Mouse (Mus musculus): ENCODE measurements around the gene Yif1b. TPM values are rescaled to one million over a fixed set of nuclear protein-coding genes. Genes with fewer than 3 reads are reported as not detected.

Yif1b gene
- polyA plus RNA-seq, 1 experiment = 45.5 TPM

DNA sequence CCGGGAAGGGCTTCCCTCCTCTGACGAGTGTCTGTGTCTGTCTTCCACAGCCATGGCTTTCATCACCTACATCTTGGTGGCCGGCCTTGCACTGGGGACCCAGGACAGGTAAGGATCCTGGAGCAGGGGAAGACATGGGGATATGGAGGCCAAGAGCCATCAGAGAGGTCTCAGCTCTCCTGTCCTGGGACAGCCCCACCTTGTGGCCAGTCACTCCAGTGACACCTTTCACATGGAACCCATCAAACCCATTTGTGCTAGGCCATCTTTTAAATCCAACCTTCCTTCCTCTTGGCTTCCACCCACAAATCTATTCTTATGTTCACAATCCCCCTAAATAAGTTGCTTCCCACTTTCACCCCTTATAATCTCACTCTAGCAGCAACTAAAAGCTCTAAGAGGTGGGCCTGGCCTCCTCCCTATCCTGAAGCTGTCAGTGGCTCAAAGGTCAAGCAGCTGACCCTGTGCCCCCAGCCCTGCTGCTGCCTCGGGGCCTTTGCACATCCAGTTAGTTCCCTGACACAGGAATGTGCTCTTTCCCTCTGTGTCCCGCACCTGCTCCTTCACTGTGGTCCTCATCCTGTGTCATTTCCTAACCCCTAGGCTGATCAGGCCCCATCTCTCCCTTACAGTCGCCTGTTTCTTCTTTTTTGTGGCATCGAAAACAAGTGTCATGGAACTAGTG, 6.7 kb downstream of the Yif1b start:
- DNase-seq (ENCODE audit: low spot score) = no peak

DNA sequence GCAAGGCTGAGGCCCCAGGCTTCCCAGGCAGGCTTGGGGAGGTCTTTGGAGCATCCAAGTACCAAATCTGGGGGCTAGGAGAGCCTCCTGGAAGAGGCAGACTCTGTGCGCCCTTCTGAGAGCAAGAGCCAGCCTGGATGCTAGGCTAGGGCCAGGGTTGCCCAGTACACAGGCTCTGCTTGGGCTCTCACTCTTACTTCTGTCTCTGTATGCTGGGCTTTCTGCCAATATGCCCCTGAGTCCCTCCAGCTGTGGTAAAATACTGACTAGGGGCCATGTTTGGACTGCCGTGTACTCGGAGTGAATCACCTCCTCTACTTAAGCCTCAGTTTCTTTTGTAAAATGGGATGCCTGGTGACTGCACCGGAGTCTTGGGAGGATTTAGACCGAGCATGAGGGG, 7.9 kb downstream of the Yif1b start:
- DNase-seq (ENCODE audit: low spot score) = no peak

DNA sequence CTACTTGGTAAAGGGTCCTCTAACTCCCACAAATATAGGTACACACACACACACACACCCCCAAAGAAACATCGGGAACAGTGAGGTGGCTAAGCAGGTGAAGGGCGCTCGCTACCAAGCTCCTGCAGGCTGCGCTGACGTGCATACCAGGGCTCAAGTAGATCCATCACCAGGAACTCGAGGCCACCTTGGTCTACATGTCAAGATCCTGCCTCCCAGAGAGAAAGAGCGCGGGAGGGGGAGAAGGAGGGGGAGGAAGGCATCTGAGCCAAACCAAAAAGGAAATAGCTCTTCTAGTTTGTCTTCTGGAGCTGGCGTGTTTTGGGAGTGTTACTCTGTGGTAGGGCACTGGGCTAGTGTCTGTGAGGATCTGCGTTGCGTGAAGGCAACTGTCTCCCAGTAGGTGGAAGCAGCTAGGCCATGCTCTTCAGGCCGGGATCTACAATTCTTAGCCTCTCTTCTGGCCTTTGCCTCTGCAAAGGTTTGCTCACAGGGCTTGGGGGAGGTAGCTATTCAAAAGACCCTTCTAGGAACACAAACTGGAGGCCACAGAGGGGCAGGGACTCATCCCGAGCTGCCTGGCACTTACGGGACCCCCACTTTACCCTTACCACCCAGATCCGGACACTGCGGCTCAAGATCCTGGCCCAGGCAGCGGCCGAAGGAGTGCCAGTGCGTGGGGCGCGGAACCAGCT, 8.6 kb downstream of the Yif1b start:
- DNase-seq (ENCODE audit: low spot score) = no peak

DNA sequence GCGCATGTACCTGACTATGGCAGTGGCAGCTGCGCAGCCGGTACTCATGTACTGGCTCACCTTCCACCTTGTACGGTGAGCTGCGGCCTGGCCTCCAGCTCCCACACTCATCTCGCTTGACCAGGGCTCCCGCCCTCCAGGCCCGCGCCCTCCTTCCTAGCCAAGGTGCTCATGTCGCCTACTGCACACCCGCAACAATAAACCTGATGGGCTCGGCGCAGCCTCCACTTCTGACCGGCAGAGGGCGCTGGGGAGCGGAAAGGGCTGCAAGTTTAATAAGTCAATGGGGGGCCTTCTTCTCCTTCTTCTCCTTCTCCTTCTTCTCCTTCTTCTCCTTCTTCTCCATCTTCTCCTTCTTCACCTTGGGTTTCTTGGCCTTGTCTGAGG, 9.2 kb downstream of the Yif1b start:
- peak; percentile 88 for DNase-seq (ENCODE audit: low spot score)

DNA sequence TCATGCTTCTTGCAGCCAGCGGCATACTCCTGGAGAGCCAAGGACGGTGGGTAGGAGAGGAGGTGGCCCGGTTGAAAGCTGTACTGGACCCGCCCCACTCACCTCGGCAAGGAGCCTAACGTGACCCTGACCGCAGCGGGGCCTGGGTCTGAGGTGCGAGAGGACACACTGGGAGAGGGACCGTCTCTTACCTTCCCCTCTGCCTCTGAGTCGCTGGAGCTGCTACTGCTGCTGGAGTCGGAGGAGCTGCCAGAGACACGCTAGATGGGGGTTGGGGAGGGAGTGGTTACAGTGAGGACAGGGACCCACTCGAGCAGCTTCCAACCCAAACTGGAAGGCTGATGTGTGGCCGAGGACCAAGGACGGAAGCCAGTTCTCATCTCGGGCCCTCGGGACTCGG, 9.6 kb downstream of the Yif1b start:
- peak; percentile 51 for DNase-seq (ENCODE audit: low spot score)

DNA sequence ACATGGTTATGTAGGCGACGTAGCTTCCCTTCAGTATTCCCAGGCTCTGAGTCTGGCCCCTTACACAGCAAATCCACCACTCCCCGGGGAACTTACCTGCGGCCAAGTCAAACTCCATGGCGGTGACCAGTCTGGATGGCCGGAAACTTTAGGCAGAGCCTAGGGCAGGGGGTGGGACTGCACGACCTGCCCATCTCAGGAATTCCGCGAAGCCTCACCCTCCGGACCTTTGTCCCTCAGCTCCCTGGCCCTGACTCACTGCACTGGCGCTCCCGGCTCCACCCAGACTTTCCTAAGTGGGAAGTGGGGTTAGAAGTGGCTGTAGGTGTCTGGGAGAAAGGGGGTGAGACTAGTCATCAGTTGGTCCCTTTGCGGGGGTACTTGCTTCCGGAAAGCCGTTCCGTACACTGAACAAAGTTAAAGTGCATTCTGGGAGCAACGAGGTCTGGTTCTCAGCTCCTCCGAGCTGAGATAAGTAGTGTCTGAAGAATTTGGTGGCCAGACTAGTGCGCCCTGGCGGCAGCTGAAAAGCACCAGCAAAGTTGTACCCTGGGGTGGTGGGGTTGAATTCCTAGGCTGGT, 10.2 kb downstream of the Yif1b start, which contains the start of gene 2200002D01Rik:
TSS of gene 2200002D01Rik (minus strand) at position 206 of the 581 bp plus-strand sequence.
- DNase-seq (ENCODE audit: low spot score) = peak; percentile 69

GRCm38 (mm10) chr7:29251166-29251565, 13.0 kb downstream of the Yif1b start:
- DNase-seq (ENCODE audit: low spot score) = no peak

- no peak for DNase-seq (ENCODE audit: low spot score)
Measured at GRCm38 (mm10) chr7:29253842-29254241, 15.7 kb downstream of the Yif1b start.

GRCm38 (mm10) chr7:29255875-29256274, 17.7 kb downstream of the Yif1b start:
- no peak for DNase-seq (ENCODE audit: low spot score)

- DNase-seq (ENCODE audit: low spot score) = no peak
Measured at GRCm38 (mm10) chr7:29257368-29257767, 19.2 kb downstream of the Yif1b start.

DNA sequence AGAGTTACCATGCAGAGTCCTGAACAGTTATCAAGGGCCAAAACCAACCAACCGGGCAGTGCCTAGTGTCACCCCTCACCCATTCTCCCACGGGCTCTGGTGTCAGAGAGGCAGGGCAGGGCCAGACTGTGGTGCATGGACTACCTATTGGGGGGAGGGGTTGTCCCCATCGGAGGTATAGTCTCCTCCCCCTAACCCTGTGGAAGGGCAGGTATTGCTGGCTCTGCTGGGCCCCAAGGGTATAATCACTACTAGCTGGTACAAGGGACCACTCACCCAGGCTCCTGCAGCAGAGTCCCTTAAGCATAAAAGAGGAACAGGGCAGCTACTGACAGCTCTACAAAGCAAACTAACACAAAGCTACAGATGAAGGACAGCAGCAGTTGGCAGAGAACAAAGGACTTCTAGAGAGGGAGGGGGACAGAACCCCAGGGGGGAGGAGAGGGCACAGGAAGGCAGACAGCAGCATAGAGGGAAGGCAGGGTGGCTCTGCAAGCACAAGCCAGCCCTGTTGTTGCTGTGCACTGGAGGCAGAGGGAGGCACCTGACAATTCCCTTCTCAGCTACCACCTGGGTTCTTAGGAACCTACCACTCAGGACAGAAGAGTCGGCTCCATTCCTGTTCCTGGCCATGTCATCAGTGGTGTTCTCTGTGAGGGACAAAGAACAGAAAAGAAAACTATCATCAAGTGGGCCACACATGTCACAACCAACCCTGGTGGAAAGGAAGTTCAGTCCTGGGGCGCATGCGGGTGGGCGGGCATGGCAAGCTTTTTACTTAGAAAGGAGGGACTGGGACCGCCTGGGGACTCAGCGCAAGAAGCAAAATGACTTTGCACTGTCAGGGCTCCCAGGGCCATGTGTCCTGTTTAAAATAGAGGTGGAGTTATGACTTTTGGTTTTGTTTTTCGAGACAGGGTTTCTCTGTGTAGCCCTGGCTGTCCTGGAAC, 21.9 kb downstream of the Yif1b start:
- no peak for DNase-seq (ENCODE audit: low spot score)

DNA sequence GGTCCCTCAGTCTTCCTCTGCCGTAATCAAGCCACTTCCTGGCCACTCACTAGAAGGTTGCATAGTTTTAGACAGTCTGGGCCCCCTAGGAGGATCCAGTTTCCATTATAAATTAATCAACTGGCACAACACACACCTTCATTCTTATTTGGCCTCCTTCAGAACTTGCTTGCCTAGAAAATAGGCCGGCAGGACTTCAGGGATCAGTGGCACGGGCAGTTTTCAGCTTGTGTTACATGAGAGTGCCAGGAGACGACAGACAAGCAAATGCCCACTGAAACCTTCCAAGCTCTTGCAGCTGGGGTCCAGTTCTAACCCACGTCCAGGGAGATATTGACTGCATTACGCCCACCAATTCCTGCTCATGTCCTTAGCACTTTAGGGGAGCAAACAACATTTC, 24.0 kb downstream of the Yif1b start:
- no peak for DNase-seq (ENCODE audit: low spot score)

DNA sequence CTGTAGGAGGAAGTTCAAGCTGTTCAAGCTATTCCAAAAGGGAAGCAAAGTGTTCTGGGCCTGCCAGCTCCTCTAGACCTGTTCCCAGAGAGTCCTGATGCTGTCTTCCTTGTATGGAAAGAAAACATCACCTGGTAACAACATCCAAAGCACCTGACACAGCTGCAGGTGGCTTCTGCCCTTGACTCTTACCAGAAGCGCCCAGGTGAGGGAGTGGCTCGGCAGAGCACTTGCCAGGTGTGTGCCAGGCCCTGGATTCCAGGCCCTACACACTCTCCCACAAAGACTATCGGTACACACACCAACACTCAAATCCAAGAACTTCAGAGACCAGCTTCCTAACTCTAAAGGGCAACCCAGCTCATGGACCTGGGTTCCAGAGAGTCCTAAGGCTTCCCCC, 25.7 kb downstream of the Yif1b start:
- no peak for DNase-seq (ENCODE audit: low spot score)

- DNase-seq (ENCODE audit: low spot score) = no peak
Measured at GRCm38 (mm10) chr7:29265636-29266035, 27.5 kb downstream of the Yif1b start.

GRCm38 (mm10) chr7:29266931-29267330, 28.8 kb downstream of the Yif1b start:
- no peak for DNase-seq (ENCODE audit: low spot score)

GRCm38 (mm10) chr7:29270445-29270844, 32.3 kb downstream of the Yif1b start:
- no peak for DNase-seq (ENCODE audit: low spot score)

GRCm38 (mm10) chr7:29271687-29272465, 33.7 kb downstream of the Yif1b start:
- DNase-seq (ENCODE audit: low spot score) = no peak

DNA sequence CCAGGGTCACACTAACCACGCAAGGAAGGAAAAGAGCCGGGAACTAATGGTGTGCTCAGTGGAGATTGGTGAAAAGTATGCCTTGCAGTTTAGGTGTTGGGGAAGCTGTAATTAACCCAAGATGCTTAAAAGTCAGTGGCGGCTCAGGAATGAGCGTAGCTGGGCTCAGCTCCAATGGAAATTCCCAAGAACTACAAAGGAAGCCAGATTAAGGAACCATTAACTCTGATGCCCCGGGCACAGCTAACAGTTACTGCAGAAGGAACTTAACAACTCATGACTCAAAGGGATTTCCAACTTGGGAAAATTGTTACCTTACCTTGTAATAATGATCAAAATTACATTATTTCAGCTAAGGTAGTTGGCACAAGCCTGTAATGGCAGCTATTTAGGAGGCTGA, 38.6 kb downstream of the Yif1b start:
- no peak for DNase-seq (ENCODE audit: low spot score)

DNA sequence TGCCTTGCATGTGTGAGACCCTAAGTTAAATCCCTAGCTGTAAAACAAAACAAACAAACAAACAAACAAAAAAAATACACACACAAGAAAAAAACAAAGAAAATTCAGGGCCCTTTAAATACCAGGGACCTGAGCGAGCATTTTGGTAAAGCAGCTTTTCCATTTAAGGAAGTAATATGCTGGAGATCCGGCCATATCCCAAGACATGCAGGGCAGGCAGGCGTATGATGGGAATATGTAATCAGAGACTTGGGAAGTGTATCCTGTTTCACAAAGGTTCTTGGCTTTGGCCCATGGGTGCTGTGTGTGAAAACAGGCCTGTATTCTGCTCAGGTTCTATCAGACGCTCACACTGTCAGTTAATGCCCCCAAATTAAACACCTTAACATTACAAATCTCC, 39.4 kb downstream of the Yif1b start:
- no peak for DNase-seq (ENCODE audit: low spot score)

DNA sequence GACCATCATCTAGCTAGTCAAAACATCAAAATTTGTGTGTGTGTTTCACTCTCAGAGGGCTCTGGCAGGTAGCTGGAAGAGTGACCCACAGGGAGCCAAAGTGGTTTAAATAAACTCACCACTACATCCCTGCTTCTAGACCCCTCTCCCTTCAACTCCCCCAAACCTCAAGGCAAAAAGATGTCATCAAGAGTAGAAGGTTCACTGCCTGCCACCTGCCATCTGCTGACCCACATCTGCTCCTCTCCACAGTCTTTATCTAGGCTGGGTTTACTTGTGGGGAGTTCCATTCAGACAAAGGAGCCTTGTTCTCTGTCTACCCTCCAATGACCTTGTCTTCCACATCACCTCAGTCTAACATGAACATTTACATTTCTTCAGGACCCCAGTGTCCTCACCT, 41.1 kb downstream of the Yif1b start:
- DNase-seq (ENCODE audit: low spot score) = no peak

GRCm38 (mm10) chr7:29279924-29280323, 41.8 kb downstream of the Yif1b start:
- DNase-seq (ENCODE audit: low spot score) = no peak

All from urinary bladder, adult 2 months (tissue).